Mouse (Mus musculus): Measurements from ENCODE around the gene Tbc1d21. TPM values are rescaled to one million over a fixed set of nuclear protein-coding genes. Genes with fewer than 3 reads are reported as not detected.

The Tbc1d21 gene
- polyA plus RNA-seq, 1 experiment = not detected

GRCm38 (mm10) chr9:58369644-58370043, 611 bp downstream of the Tbc1d21 start:
- TF ChIP-seq POLR2A (IDR thresholded peaks at IDR 0.05; ENCODE audit: control insufficient read depth, extremely low read depth, insufficient read depth, low read length, poor library complexity) (no peak), CTCF (IDR thresholded peaks at IDR 0.05; ENCODE audit: borderline replicate concordance, control insufficient read depth, extremely low read depth, insufficient read depth, low read length, poor library complexity) (no peak)
- H3K36me3 ChIP-seq (ENCODE audit: control insufficient read depth, insufficient read depth, low read length) = no peaks in the 10 kb centered on the region
- 73% methylated on average over 6 of the region's 6 CpGs for WGBS
- H3K27me3 ChIP-seq (ENCODE audit: control insufficient read depth, insufficient read depth, low read length) = no peaks in the 10 kb centered on the region
- DNase-seq = peak; percentile 5
- H3K27ac ChIP-seq (ENCODE audit: control insufficient read depth, insufficient read depth, low read length) = no peak overlapping the region
- H3K4me1 ChIP-seq (replicated peaks; ENCODE audit: control insufficient read depth, insufficient read depth, low read length) = no peaks in the 10 kb centered on the region
- no peak overlapping the region for H3K4me3 ChIP-seq (ENCODE audit: control insufficient read depth, insufficient read depth, low read length)

GRCm38 (mm10) chr9:58364325-58364724, 5.9 kb downstream of the Tbc1d21 start:
- Histone ChIP-seq H3K36me3 (ENCODE audit: control insufficient read depth, insufficient read depth, low read length) (no peaks in the 10 kb centered on the region), H3K27ac (ENCODE audit: control insufficient read depth, insufficient read depth, low read length) (no peak overlapping the region), H3K4me3 (ENCODE audit: control insufficient read depth, insufficient read depth, low read length) (no peak overlapping the region), H3K4me1 (replicated peaks; ENCODE audit: control insufficient read depth, insufficient read depth, low read length) (no peaks in the 10 kb centered on the region), H3K27me3 (ENCODE audit: control insufficient read depth, insufficient read depth, low read length) (no peaks in the 10 kb centered on the region)
- no peak for DNase-seq
- TF ChIP-seq CTCF (IDR thresholded peaks at IDR 0.05; ENCODE audit: borderline replicate concordance, control insufficient read depth, extremely low read depth, insufficient read depth, low read length, poor library complexity) = no peak
- no peak for TF ChIP-seq POLR2A (IDR thresholded peaks at IDR 0.05; ENCODE audit: control insufficient read depth, extremely low read depth, insufficient read depth, low read length, poor library complexity)
- 86% methylated on average over 8 of the region's 8 CpGs for WGBS

GRCm38 (mm10) chr9:58361956-58362355, 8.3 kb downstream of the Tbc1d21 start:
- Histone ChIP-seq H3K27ac (ENCODE audit: control insufficient read depth, insufficient read depth, low read length) (no peak overlapping the region), H3K27me3 (ENCODE audit: control insufficient read depth, insufficient read depth, low read length) (no peaks in the 10 kb centered on the region), H3K4me3 (ENCODE audit: control insufficient read depth, insufficient read depth, low read length) (no peak overlapping the region), H3K36me3 (ENCODE audit: control insufficient read depth, insufficient read depth, low read length) (no peaks in the 10 kb centered on the region), H3K4me1 (replicated peaks; ENCODE audit: control insufficient read depth, insufficient read depth, low read length) (no peaks in the 10 kb centered on the region)
- no peak for DNase-seq
- no peak for TF ChIP-seq POLR2A (IDR thresholded peaks at IDR 0.05; ENCODE audit: control insufficient read depth, extremely low read depth, insufficient read depth, low read length, poor library complexity)
- no peak for TF ChIP-seq CTCF (IDR thresholded peaks at IDR 0.05; ENCODE audit: borderline replicate concordance, control insufficient read depth, extremely low read depth, insufficient read depth, low read length, poor library complexity)
- 84% methylated on average over 7 of the region's 7 CpGs for WGBS

GRCm38 (mm10) chr9:58361373-58361772, 8.9 kb downstream of the Tbc1d21 start:
- H3K27me3 ChIP-seq (ENCODE audit: control insufficient read depth, insufficient read depth, low read length) = no peaks in the 10 kb centered on the region

GRCm38 (mm10) chr9:58355262-58356050, 14.8 kb downstream of the Tbc1d21 start:
- Histone ChIP-seq H3K4me3 (ENCODE audit: control insufficient read depth, insufficient read depth, low read length) (no peak overlapping the region), H3K27ac (ENCODE audit: control insufficient read depth, insufficient read depth, low read length) (no peak overlapping the region), H3K4me1 (replicated peaks; ENCODE audit: control insufficient read depth, insufficient read depth, low read length) (no peaks in the 10 kb centered on the region), H3K36me3 (ENCODE audit: control insufficient read depth, insufficient read depth, low read length) (no peaks in the 10 kb centered on the region), H3K27me3 (ENCODE audit: control insufficient read depth, insufficient read depth, low read length) (no peaks in the 10 kb centered on the region)
- no peak for TF ChIP-seq CTCF (IDR thresholded peaks at IDR 0.05; ENCODE audit: borderline replicate concordance, control insufficient read depth, extremely low read depth, insufficient read depth, low read length, poor library complexity)
- TF ChIP-seq POLR2A (IDR thresholded peaks at IDR 0.05; ENCODE audit: control insufficient read depth, extremely low read depth, insufficient read depth, low read length, poor library complexity) = no peak
- no peak for DNase-seq
- WGBS = 73% methylated on average over 6 of the region's 6 CpGs

More at GRCm38 (mm10) chr9:58361373-58361772, 8.9 kb downstream of the Tbc1d21 start:
- no peak overlapping the region for H3K4me3 ChIP-seq (ENCODE audit: control insufficient read depth, insufficient read depth, low read length)
- TF ChIP-seq CTCF (IDR thresholded peaks at IDR 0.05; ENCODE audit: borderline replicate concordance, control insufficient read depth, extremely low read depth, insufficient read depth, low read length, poor library complexity) (no peak), POLR2A (IDR thresholded peaks at IDR 0.05; ENCODE audit: control insufficient read depth, extremely low read depth, insufficient read depth, low read length, poor library complexity) (no peak)
- H3K4me1 ChIP-seq (replicated peaks; ENCODE audit: control insufficient read depth, insufficient read depth, low read length) = no peaks in the 10 kb centered on the region
- no peaks in the 10 kb centered on the region for H3K36me3 ChIP-seq (ENCODE audit: control insufficient read depth, insufficient read depth, low read length)
- no peak for DNase-seq
- 92% methylated on average over 1 of the region's 1 CpGs for WGBS
- H3K27ac ChIP-seq (ENCODE audit: control insufficient read depth, insufficient read depth, low read length) = no peak overlapping the region

GRCm38 (mm10) chr9:58354701-58355100, 15.6 kb downstream of the Tbc1d21 start:
- no peak overlapping the region for H3K4me3 ChIP-seq (ENCODE audit: control insufficient read depth, insufficient read depth, low read length)
- no peak overlapping the region for H3K27ac ChIP-seq (ENCODE audit: control insufficient read depth, insufficient read depth, low read length)
- no peaks in the 10 kb centered on the region for H3K36me3 ChIP-seq (ENCODE audit: control insufficient read depth, insufficient read depth, low read length)
- DNase-seq = no peak
- no peaks in the 10 kb centered on the region for H3K4me1 ChIP-seq (replicated peaks; ENCODE audit: control insufficient read depth, insufficient read depth, low read length)
- TF ChIP-seq CTCF (IDR thresholded peaks at IDR 0.05; ENCODE audit: borderline replicate concordance, control insufficient read depth, extremely low read depth, insufficient read depth, low read length, poor library complexity) (no peak), POLR2A (IDR thresholded peaks at IDR 0.05; ENCODE audit: control insufficient read depth, extremely low read depth, insufficient read depth, low read length, poor library complexity) (no peak)
- H3K27me3 ChIP-seq (ENCODE audit: control insufficient read depth, insufficient read depth, low read length) = no peaks in the 10 kb centered on the region
- WGBS = 89% methylated on average over 6 of the region's 6 CpGs

All from thymus, adult 2 months (tissue).